Mouse (Mus musculus): ENCODE data around the gene Arhgef9. TPM values are rescaled to one million over a fixed set of nuclear protein-coding genes. Genes with fewer than 3 reads are reported as not detected.

The Arhgef9 gene
- 6.7 TPM for polyA plus RNA-seq (2014; fragmentation: Illumina TruSeq; extraction: RNeasy Lipid Tissue Mini Kit (QIAGEN cat#74804); ENCODE audit: low read depth, low replicate concordance)

DNA sequence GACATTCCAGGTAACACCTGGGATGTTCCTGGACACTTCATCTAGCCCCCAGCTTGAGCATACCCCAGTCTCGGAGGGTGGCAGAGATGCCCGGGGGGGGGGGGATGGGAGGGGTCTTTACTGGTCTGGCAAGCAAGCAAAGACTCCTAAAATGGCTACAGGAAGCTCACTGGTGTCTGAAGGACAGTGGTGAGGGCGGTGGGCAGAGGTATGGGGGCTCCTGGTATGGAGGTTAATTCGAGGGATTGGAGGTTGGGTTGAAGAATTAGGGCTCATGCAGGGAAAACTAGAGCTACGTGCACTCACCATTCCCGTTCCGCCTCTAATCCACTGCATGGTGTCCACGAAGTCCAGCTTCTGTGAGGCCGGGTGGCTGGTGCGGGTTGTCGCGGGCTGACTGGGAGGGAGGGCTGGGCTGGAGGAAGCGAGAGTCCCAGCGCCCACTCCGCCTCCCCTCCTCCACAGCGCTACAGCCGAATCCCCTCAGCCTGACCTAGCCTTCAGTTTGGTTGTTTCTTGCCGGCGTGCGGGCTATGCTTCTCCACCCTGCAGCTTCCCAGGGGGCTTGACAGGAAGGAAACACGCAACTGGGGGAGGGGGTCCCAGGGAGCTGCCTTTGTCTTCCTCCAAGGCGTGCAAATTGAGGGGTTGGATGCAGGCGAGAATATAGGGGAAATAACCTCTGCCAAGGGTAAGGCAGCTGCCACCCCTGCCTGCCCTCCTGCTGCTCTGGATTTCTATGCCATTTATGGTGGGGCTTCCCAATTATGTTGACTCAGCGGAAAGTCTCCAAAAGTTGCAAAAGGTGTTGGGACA lies at the start of gene Arhgef9:
Arhgef9 (minus strand) TSS at position 753 of the 816 bp plus-strand sequence.

DNA sequence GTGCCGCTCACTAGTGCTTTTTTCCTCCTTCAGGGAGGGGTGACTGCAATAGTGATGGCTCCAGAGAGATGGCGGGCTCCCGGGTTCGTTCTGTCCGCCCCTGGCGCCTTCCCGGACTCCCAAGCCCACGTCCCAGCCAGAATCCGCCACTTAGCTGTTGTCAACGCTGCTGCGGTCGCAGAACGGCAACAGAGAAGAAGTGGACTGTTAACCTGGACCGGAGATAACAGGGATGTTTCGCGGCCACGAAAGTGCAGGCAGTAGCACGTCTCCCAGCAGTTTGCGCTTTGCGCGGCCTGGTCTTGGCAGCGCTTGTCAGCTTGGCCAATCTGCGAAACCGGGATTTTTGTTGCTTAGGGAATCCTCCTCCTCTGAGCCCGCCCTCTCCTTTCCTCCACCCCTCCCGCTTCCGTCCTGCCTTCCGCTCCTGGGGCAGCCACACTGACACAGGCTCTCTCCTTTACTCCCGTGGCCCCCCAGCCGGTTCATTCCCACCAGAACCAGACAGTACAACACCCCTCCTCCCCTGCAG lies 170.2 kb downstream of the Arhgef9 start, which contains the start of gene Spin4:
Spin4 (minus strand) TSS at position 322 of the 532 bp plus-strand sequence.

Other genes starting within 250 kb of the Arhgef9 start
- gene Spin4, start 170.2 kb downstream of the Arhgef9 start, polyA plus RNA-seq (2014; fragmentation: Illumina TruSeq; extraction: RNeasy Lipid Tissue Mini Kit (QIAGEN cat#74804); ENCODE audit: low read depth, low replicate concordance): 1.6 TPM
- gene Amer1, start 248.0 kb upstream of the Arhgef9 start, polyA plus RNA-seq (2014; fragmentation: Illumina TruSeq; extraction: RNeasy Lipid Tissue Mini Kit (QIAGEN cat#74804); ENCODE audit: low read depth, low replicate concordance): 4.9 TPM